Mouse (Mus musculus): Measurements from ENCODE around the gene Pipox. TPM values are rescaled to one million over a fixed set of nuclear protein-coding genes. Genes with fewer than 3 reads are reported as not detected.

Pipox gene
- polyA plus RNA-seq, 1 experiment from 2014 or later: 55.9 TPM

GRCm38 (mm10) chr11:77930751-77931540, 37.0 kb upstream of the Pipox start, which contains the start of gene Sez6:
Gene Sez6 (plus strand): TSS chr11:77930800.
- Histone ChIP-seq H3K36me3 (ENCODE audit: control insufficient read depth, insufficient read depth, low read length) (no peaks in the 10 kb centered on the region), H3K4me3 (ENCODE audit: low read length) (peak within 1 kb of the TSS; percentile 57), H3K27ac (ENCODE audit: low read length) (no peak within 1 kb of the TSS), H3K27me3 (replicated peaks; ENCODE audit: control insufficient read depth, insufficient read depth, low read length) (peaks cover 54% of the 10 kb centered on the region), H3K4me1 (ENCODE audit: control insufficient read depth, insufficient read depth, low read length) (peaks cover 7% of the 10 kb centered on the region), H3K4me2 (ENCODE audit: low read depth, low read length) (peak within 1 kb of the TSS; percentile 97), H3K9me3 (ENCODE audit: control insufficient read depth, low read length) (no peaks in the 10 kb centered on the region), H3K9ac (ENCODE audit: low read depth, low read length) (no peak within 1 kb of the TSS)
- WGBS: under 1% methylated on average over 89 of the region's 94 CpGs
- peak; percentile 72 for ATAC-seq

- H3K9me3 ChIP-seq (ENCODE audit: control insufficient read depth, low read length): no peaks in the 10 kb centered on the region
- WGBS: 66% methylated on average over 5 of the region's 5 CpGs
- no peak overlapping the region for H3K4me3 ChIP-seq (ENCODE audit: low read length)
- no peak overlapping the region for H3K9ac ChIP-seq (ENCODE audit: low read depth, low read length)
- H3K27me3 ChIP-seq (replicated peaks; ENCODE audit: control insufficient read depth, insufficient read depth, low read length): peaks cover 31% of the 10 kb centered on the region
- ATAC-seq: no peak
- H3K4me1 ChIP-seq (ENCODE audit: control insufficient read depth, insufficient read depth, low read length): peaks cover 7% of the 10 kb centered on the region
- no peaks in the 10 kb centered on the region for H3K36me3 ChIP-seq (ENCODE audit: control insufficient read depth, insufficient read depth, low read length)
- no peak overlapping the region for H3K4me2 ChIP-seq (ENCODE audit: low read depth, low read length)
- no peak overlapping the region for H3K27ac ChIP-seq (ENCODE audit: low read length)
Measured at GRCm38 (mm10) chr11:77927837-77928236, 33.9 kb upstream of the Pipox start.

GRCm38 (mm10) chr11:77926666-77927065, 32.8 kb upstream of the Pipox start:
- H3K4me1 ChIP-seq (ENCODE audit: control insufficient read depth, insufficient read depth, low read length): peaks cover 5% of the 10 kb centered on the region
- H3K9me3 ChIP-seq (ENCODE audit: control insufficient read depth, low read length): no peaks in the 10 kb centered on the region
- peaks cover 21% of the 10 kb centered on the region for H3K27me3 ChIP-seq (replicated peaks; ENCODE audit: control insufficient read depth, insufficient read depth, low read length)
- no peak overlapping the region for H3K27ac ChIP-seq (ENCODE audit: low read length)
- no peak overlapping the region for H3K9ac ChIP-seq (ENCODE audit: low read depth, low read length)
- no peak overlapping the region for H3K4me2 ChIP-seq (ENCODE audit: low read depth, low read length)
- no peak overlapping the region for H3K4me3 ChIP-seq (ENCODE audit: low read length)
- ATAC-seq: no peak
- WGBS: 13% methylated on average over 9 of the region's 9 CpGs
- no peaks in the 10 kb centered on the region for H3K36me3 ChIP-seq (ENCODE audit: control insufficient read depth, insufficient read depth, low read length)

- Histone ChIP-seq H3K4me1 (ENCODE audit: control insufficient read depth, insufficient read depth, low read length) (no peaks in the 10 kb centered on the region), H3K27me3 (replicated peaks; ENCODE audit: control insufficient read depth, insufficient read depth, low read length) (peaks cover 14% of the 10 kb centered on the region; the same call in 1 of the 2 replicates), H3K4me3 (ENCODE audit: low read length) (no peak overlapping the region), H3K36me3 (ENCODE audit: control insufficient read depth, insufficient read depth, low read length) (no peaks in the 10 kb centered on the region), H3K4me2 (ENCODE audit: low read depth, low read length) (no peak overlapping the region), H3K27ac (ENCODE audit: low read length) (no peak overlapping the region), H3K9ac (ENCODE audit: low read depth, low read length) (no peak overlapping the region), H3K9me3 (ENCODE audit: control insufficient read depth, low read length) (no peaks in the 10 kb centered on the region)
- no peak for ATAC-seq
- 34% methylated on average over 9 of the region's 9 CpGs for WGBS
Measured at GRCm38 (mm10) chr11:77925836-77926657, 32.2 kb upstream of the Pipox start.

- no peak for ATAC-seq
- H3K27ac ChIP-seq (ENCODE audit: low read length): no peak overlapping the region
- H3K4me2 ChIP-seq (ENCODE audit: low read depth, low read length): no peak overlapping the region
- H3K4me3 ChIP-seq (ENCODE audit: low read length): no peak overlapping the region
- H3K36me3 ChIP-seq (ENCODE audit: control insufficient read depth, insufficient read depth, low read length): no peaks in the 10 kb centered on the region
- no peak overlapping the region for H3K9ac ChIP-seq (ENCODE audit: low read depth, low read length)
- WGBS: 75% methylated on average over 4 of the region's 4 CpGs
- H3K4me1 ChIP-seq (ENCODE audit: control insufficient read depth, insufficient read depth, low read length): no peaks in the 10 kb centered on the region
- peaks cover 2% of the 10 kb centered on the region; the same call in 1 of the 2 replicates for H3K27me3 ChIP-seq (replicated peaks; ENCODE audit: control insufficient read depth, insufficient read depth, low read length)
- no peaks in the 10 kb centered on the region for H3K9me3 ChIP-seq (ENCODE audit: control insufficient read depth, low read length)
Measured at GRCm38 (mm10) chr11:77923285-77923684, 29.4 kb upstream of the Pipox start.

GRCm38 (mm10) chr11:77917166-77917565, 23.3 kb upstream of the Pipox start:
- H3K27ac ChIP-seq (ENCODE audit: low read length): no peak overlapping the region
- H3K9me3 ChIP-seq (ENCODE audit: control insufficient read depth, low read length): no peaks in the 10 kb centered on the region
- no peaks in the 10 kb centered on the region for H3K36me3 ChIP-seq (ENCODE audit: control insufficient read depth, insufficient read depth, low read length)
- H3K9ac ChIP-seq (ENCODE audit: low read depth, low read length): no peak overlapping the region
- 50% methylated on average over 10 of the region's 10 CpGs for WGBS
- no peaks in the 10 kb centered on the region for H3K4me1 ChIP-seq (ENCODE audit: control insufficient read depth, insufficient read depth, low read length)
- peaks cover 26% of the 10 kb centered on the region for H3K27me3 ChIP-seq (replicated peaks; ENCODE audit: control insufficient read depth, insufficient read depth, low read length)
- no peak overlapping the region for H3K4me2 ChIP-seq (ENCODE audit: low read depth, low read length)
- no peak overlapping the region for H3K4me3 ChIP-seq (ENCODE audit: low read length)
- ATAC-seq: no peak

GRCm38 (mm10) chr11:77916741-77917140, 22.8 kb upstream of the Pipox start:
- no peak overlapping the region for H3K9ac ChIP-seq (ENCODE audit: low read depth, low read length)
- H3K4me2 ChIP-seq (ENCODE audit: low read depth, low read length): no peak overlapping the region
- WGBS: 72% methylated on average over 4 of the region's 4 CpGs
- H3K4me1 ChIP-seq (ENCODE audit: control insufficient read depth, insufficient read depth, low read length): no peaks in the 10 kb centered on the region
- no peaks in the 10 kb centered on the region for H3K36me3 ChIP-seq (ENCODE audit: control insufficient read depth, insufficient read depth, low read length)
- no peaks in the 10 kb centered on the region for H3K9me3 ChIP-seq (ENCODE audit: control insufficient read depth, low read length)
- no peak for ATAC-seq
- no peak overlapping the region for H3K4me3 ChIP-seq (ENCODE audit: low read length)
- H3K27ac ChIP-seq (ENCODE audit: low read length): no peak overlapping the region
- H3K27me3 ChIP-seq (replicated peaks; ENCODE audit: control insufficient read depth, insufficient read depth, low read length): peaks cover 26% of the 10 kb centered on the region

- peak overlapping the region; percentile 30 for H3K4me2 ChIP-seq (ENCODE audit: low read depth, low read length)
- no peak overlapping the region for H3K4me3 ChIP-seq (ENCODE audit: low read length)
- H3K4me1 ChIP-seq (ENCODE audit: control insufficient read depth, insufficient read depth, low read length): no peaks in the 10 kb centered on the region
- 3% methylated on average over 32 of the region's 32 CpGs for WGBS
- H3K27me3 ChIP-seq (replicated peaks; ENCODE audit: control insufficient read depth, insufficient read depth, low read length): peaks cover 26% of the 10 kb centered on the region
- no peaks in the 10 kb centered on the region for H3K36me3 ChIP-seq (ENCODE audit: control insufficient read depth, insufficient read depth, low read length)
- no peak overlapping the region for H3K9ac ChIP-seq (ENCODE audit: low read depth, low read length)
- peak; percentile 23; the same call in 1 of the 2 replicates for ATAC-seq
- no peaks in the 10 kb centered on the region for H3K9me3 ChIP-seq (ENCODE audit: control insufficient read depth, low read length)
- H3K27ac ChIP-seq (ENCODE audit: low read length): no peak overlapping the region
Measured at GRCm38 (mm10) chr11:77914598-77915260, 20.8 kb upstream of the Pipox start.

GRCm38 (mm10) chr11:77913505-77913904, 19.6 kb upstream of the Pipox start:
- no peaks in the 10 kb centered on the region for H3K9me3 ChIP-seq (ENCODE audit: control insufficient read depth, low read length)
- WGBS: 51% methylated on average over 6 of the region's 6 CpGs
- ATAC-seq: no peak
- no peak overlapping the region for H3K9ac ChIP-seq (ENCODE audit: low read depth, low read length)
- no peaks in the 10 kb centered on the region for H3K4me1 ChIP-seq (ENCODE audit: control insufficient read depth, insufficient read depth, low read length)
- peaks cover 29% of the 10 kb centered on the region for H3K27me3 ChIP-seq (replicated peaks; ENCODE audit: control insufficient read depth, insufficient read depth, low read length)
- H3K4me3 ChIP-seq (ENCODE audit: low read length): no peak overlapping the region
- H3K4me2 ChIP-seq (ENCODE audit: low read depth, low read length): no peak overlapping the region
- no peak overlapping the region for H3K27ac ChIP-seq (ENCODE audit: low read length)
- H3K36me3 ChIP-seq (ENCODE audit: control insufficient read depth, insufficient read depth, low read length): no peaks in the 10 kb centered on the region

All from intestine, embryonic 16.5 days (tissue).